Mouse (Mus musculus): ENCODE measurements around the gene Zfp595. TPM values are rescaled to one million over a fixed set of nuclear protein-coding genes. Genes with fewer than 3 reads are reported as not detected.
A peak's percentile ranks its signal among the peaks of the same experiment; 100 is the strongest.
"Not testable (repeated sequence)": the region's sequence is repeated elsewhere in the genome, so short reads cannot be mapped to it uniquely, and the experiment has no call there.

Zfp595 gene
- polyA plus RNA-seq, 1 experiment from 2014 or later, result 1.8 TPM

DNA sequence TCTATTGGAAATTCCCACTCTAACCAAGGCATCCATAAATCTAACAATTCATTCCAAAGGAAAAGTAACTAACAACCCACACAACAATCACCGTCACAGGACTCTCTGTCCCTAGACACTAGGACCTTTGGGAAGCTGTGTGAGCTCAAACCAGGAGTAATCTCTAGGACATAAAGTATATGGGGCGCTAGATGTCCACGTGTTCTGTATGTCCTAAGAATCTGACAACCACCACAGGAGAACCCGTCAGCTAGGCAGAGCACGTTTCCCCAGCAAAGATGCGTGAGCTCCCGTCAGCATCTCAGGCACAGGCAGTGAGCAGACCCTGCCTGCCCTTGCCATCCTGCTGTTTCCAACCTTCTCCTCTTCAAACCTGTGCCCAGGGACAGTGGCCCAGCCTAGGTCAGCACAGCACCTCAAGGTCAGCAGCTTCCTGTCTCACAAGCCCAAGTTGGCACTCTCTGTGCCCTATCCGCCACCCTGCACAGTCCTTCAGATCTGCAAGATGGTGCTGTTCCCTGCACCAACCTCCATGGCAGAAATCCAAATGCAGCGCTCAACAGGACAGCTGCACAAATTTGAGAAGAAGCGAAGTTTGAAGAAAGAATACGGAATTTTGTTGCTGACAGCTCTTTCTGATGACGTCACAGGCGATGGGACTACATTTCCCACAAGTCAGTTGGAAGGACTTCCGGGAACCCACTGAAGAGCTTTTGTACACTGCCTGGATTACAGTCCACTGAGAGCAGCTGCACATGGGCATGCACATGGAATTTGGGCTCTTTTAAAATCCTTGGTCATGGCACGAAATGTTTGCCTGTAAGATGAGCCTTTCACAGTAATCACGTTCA, 26.3 kb downstream of the Zfp595 start, which contains the start of gene Zfp457:
Gene Zfp457 (minus strand): TSS at position 664 of the 851 bp plus-strand sequence.
- peak; percentile 99 for ATAC-seq (ENCODE audit: low read depth)
- Histone ChIP-seq H3K9me3 (ENCODE audit: control insufficient read depth, low read length) (no peaks in the 10 kb centered on the region), H3K36me3 (ENCODE audit: control insufficient read depth, insufficient read depth, low read length) (no peaks in the 10 kb centered on the region), H3K4me3 (ENCODE audit: low read depth, low read length) (peak within 1 kb of the TSS; percentile 47), H3K4me2 (ENCODE audit: low read depth, low read length) (peak within 1 kb of the TSS; percentile 59), H3K4me1 (ENCODE audit: control insufficient read depth, insufficient read depth, low read length) (peaks cover 7% of the 10 kb centered on the region; the same call in 1 of the 2 replicates), H3K27ac (ENCODE audit: low read depth, low read length) (no peak within 1 kb of the TSS; the same call in 1 of the 2 replicates), H3K27me3 (ENCODE audit: control insufficient read depth, insufficient read depth, low read length) (no peaks in the 10 kb centered on the region), H3K9ac (replicated peaks; ENCODE audit: low read depth, low read length) (peak within 1 kb of the TSS; percentile 60)
- WGBS, result 11% methylated on average over 16 of the region's 16 CpGs

DNA sequence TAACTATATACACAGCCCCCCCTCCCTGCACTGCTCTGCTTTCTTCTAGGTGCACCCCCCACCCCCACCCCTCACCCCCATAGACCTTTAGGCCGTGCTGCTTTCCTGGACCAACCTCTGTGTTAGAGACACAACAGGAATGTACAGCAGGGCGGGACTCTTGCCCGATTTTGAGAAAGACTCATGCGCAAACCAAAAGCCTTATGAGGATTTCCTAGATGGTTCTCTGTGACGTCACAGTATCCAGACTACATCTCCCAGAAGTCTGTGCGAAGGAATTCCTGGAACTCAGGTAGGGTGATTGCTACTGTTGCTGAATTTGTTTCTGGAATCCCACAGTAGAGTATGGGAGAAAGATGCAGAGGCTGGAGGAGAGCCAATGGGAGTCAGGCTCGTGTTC, 54.1 kb downstream of the Zfp595 start, which contains the start of gene Zfp458:
Gene Zfp458 (minus strand): TSS at position 153 of the 400 bp plus-strand sequence.
- no peak within 1 kb of the TSS for H3K27ac ChIP-seq (ENCODE audit: low read depth, low read length)
- H3K9me3 ChIP-seq (ENCODE audit: control insufficient read depth, low read length), result no peaks in the 10 kb centered on the region
- H3K4me2 ChIP-seq (ENCODE audit: low read depth, low read length), result no peak within 1 kb of the TSS
- H3K4me3 ChIP-seq (ENCODE audit: low read depth, low read length), result no peak within 1 kb of the TSS
- H3K36me3 ChIP-seq (ENCODE audit: control insufficient read depth, insufficient read depth, low read length), result no peaks in the 10 kb centered on the region
- 43% methylated on average over 7 of the region's 7 CpGs for WGBS
- ATAC-seq (ENCODE audit: low read depth), result no peak
- H3K4me1 ChIP-seq (ENCODE audit: control insufficient read depth, insufficient read depth, low read length), result no peaks in the 10 kb centered on the region
- H3K9ac ChIP-seq (replicated peaks; ENCODE audit: low read depth, low read length), result no peak within 1 kb of the TSS
- H3K27me3 ChIP-seq (ENCODE audit: control insufficient read depth, insufficient read depth, low read length), result no peaks in the 10 kb centered on the region

GRCm38 (mm10) chr13:67269383-67270065, 62.8 kb downstream of the Zfp595 start:
- not testable (repeated sequence) for H3K27ac ChIP-seq (ENCODE audit: low read depth, low read length); H3K4me1 ChIP-seq (ENCODE audit: control insufficient read depth, insufficient read depth, low read length); H3K27me3 ChIP-seq (ENCODE audit: control insufficient read depth, insufficient read depth, low read length); H3K9me3 ChIP-seq (ENCODE audit: control insufficient read depth, low read length); H3K36me3 ChIP-seq (ENCODE audit: control insufficient read depth, insufficient read depth, low read length)
- Histone ChIP-seq H3K4me2 (ENCODE audit: low read depth, low read length) (peak overlapping the region; percentile 64), H3K4me3 (ENCODE audit: low read depth, low read length) (peak overlapping the region; percentile 66), H3K9ac (replicated peaks; ENCODE audit: low read depth, low read length) (peak overlapping the region; percentile 64; the same call in 1 of the 2 replicates)
- peak; percentile 74 for ATAC-seq (ENCODE audit: low read depth)
- 53% methylated on average over 8 of the region's 9 CpGs for WGBS

DNA sequence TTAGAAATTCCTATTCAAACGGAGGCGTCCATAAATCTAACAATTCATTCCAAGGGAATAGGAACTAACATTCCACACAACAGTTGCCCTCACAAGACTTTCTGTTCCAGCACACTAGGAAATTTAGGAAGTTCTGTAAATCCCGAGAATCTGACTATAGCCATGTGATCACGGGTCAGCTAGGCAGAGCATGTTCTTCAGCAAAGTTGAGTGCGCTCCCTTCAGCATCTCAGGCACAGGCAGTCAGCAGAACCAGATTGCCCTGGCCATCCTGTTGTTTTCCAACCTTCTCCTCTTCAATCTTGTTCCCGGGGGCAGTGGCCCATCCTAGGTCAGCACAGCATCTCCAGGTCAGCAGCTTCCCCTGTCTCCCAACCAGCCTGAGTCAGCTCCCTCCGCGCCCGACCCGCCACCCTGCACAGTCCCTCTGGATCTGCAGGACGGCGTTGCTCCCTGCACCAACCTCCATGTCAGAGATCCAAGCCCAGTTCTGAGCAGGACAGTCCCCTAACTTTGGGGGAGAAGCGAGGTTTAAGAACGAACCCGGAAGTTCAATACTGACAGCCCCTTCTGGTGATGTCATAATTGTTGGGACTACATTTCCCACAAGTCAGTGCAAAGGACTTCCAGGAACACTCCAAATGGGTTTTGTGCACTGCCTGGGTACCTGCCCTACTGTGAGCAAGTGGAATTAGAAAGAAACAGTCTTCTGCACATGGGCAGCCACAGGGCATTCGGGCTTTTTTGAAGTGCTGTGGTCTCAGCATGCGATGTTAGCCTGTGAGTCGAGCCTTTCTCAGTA, 63.6 kb downstream of the Zfp595 start:
- peak overlapping the region; percentile 66 for H3K4me3 ChIP-seq (ENCODE audit: low read depth, low read length)
- H3K27ac ChIP-seq (ENCODE audit: low read depth, low read length), result no peak overlapping the region
- H3K9ac ChIP-seq (replicated peaks; ENCODE audit: low read depth, low read length), result peak overlapping the region; percentile 64; the same call in 1 of the 2 replicates
- peaks cover 5% of the 10 kb centered on the region; the same call in 1 of the 2 replicates for H3K4me1 ChIP-seq (ENCODE audit: control insufficient read depth, insufficient read depth, low read length)
- no peaks in the 10 kb centered on the region for H3K27me3 ChIP-seq (ENCODE audit: control insufficient read depth, insufficient read depth, low read length)
- ATAC-seq (ENCODE audit: low read depth), result peak; percentile 99
- H3K36me3 ChIP-seq (ENCODE audit: control insufficient read depth, insufficient read depth, low read length), result no peaks in the 10 kb centered on the region
- WGBS, result 7% methylated on average over 18 of the region's 18 CpGs
- H3K4me2 ChIP-seq (ENCODE audit: low read depth, low read length), result peak overlapping the region; percentile 64
- H3K9me3 ChIP-seq (ENCODE audit: control insufficient read depth, low read length), result no peaks in the 10 kb centered on the region

Other genes with a start within 250 kb of the Zfp595 start
- gene Zfp708, start 234.6 kb downstream of the Zfp595 start, polyA plus RNA-seq (2014; fragmentation: Nextera tagmentation; extraction: Ambion mirVana), result 9.9 and 10.2 TPM in 2 replicates
- 1.2 and 2.3 TPM in 2 replicates for gene Gm28557, start 224.0 kb downstream of the Zfp595 start, polyA plus RNA-seq (2014; fragmentation: Nextera tagmentation; extraction: Ambion mirVana)
- 0.09 and 0.19 TPM in 2 replicates for gene Rslcan18, start 216.3 kb downstream of the Zfp595 start, polyA plus RNA-seq (2014; fragmentation: Nextera tagmentation; extraction: Ambion mirVana)
- 4.9 and 6.0 TPM in 2 replicates for gene Zfp759, start 210.9 kb downstream of the Zfp595 start, polyA plus RNA-seq (2014; fragmentation: Nextera tagmentation; extraction: Ambion mirVana)
- gene Rsl1, start 159.4 kb downstream of the Zfp595 start, polyA plus RNA-seq (2014; fragmentation: Nextera tagmentation; extraction: Ambion mirVana), result 4.5 and 5.2 TPM in 2 replicates
- 2.2 and 2.4 TPM in 2 replicates for gene Zfp455, start 138.1 kb downstream of the Zfp595 start, polyA plus RNA-seq (2014; fragmentation: Nextera tagmentation; extraction: Ambion mirVana)
- 7.6 and 10.4 TPM in 2 replicates for gene Zfp458, start 54.1 kb downstream of the Zfp595 start, polyA plus RNA-seq (2014; fragmentation: Nextera tagmentation; extraction: Ambion mirVana)
- 1.3 and 1.8 TPM in 2 replicates for gene Zfp457, start 26.1 kb downstream of the Zfp595 start, polyA plus RNA-seq (2014; fragmentation: Nextera tagmentation; extraction: Ambion mirVana)
- gene Gm28044, start 28.0 kb upstream of the Zfp595 start, polyA plus RNA-seq (2014; fragmentation: Nextera tagmentation; extraction: Ambion mirVana), result not detected in 2 replicates
- gene Zfp953, start 28.0 kb upstream of the Zfp595 start, polyA plus RNA-seq (2014; fragmentation: Nextera tagmentation; extraction: Ambion mirVana), result 0.84 and 1.0 TPM in 2 replicates
- not detected in 2 replicates for gene Gm28041, start 43.2 kb upstream of the Zfp595 start, polyA plus RNA-seq (2014; fragmentation: Nextera tagmentation; extraction: Ambion mirVana)
- gene Zfp456, start 43.2 kb upstream of the Zfp595 start, polyA plus RNA-seq (2014; fragmentation: Nextera tagmentation; extraction: Ambion mirVana), result 0.59 and 0.80 TPM in 2 replicates
- 3.4 and 3.5 TPM in 2 replicates for gene Zfp429, start 67.2 kb upstream of the Zfp595 start, polyA plus RNA-seq (2014; fragmentation: Nextera tagmentation; extraction: Ambion mirVana)
- 0.46 and 1.2 TPM in 2 replicates for gene Zfp459, start 88.8 kb upstream of the Zfp595 start, polyA plus RNA-seq (2014; fragmentation: Nextera tagmentation; extraction: Ambion mirVana)
- gene Zfp874a, start 119.1 kb upstream of the Zfp595 start, polyA plus RNA-seq (2014; fragmentation: Nextera tagmentation; extraction: Ambion mirVana), result 5.3 and 7.6 TPM in 2 replicates
- 2.7 and 3.5 TPM in 2 replicates for gene Zfp874b, start 151.7 kb upstream of the Zfp595 start, polyA plus RNA-seq (2014; fragmentation: Nextera tagmentation; extraction: Ambion mirVana)
- gene Zfp58, start 168.0 kb upstream of the Zfp595 start, polyA plus RNA-seq (2014; fragmentation: Nextera tagmentation; extraction: Ambion mirVana), result 11.0 and 12.6 TPM in 2 replicates
- not detected in 2 replicates for gene Gm26965, start 193.6 kb upstream of the Zfp595 start, polyA plus RNA-seq (2014; fragmentation: Nextera tagmentation; extraction: Ambion mirVana)
- gene Zfp87, start 193.6 kb upstream of the Zfp595 start, polyA plus RNA-seq (2014; fragmentation: Nextera tagmentation; extraction: Ambion mirVana), result 40.4 and 42.6 TPM in 2 replicates
- 17.8 and 18.4 TPM in 2 replicates for gene Zfp748, start 221.3 kb upstream of the Zfp595 start, polyA plus RNA-seq (2014; fragmentation: Nextera tagmentation; extraction: Ambion mirVana)